Mouse (Mus musculus) megakaryocyte, embryonic 14.5 days (primary cell): ENCODE results near the gene Efcab8. TPM values are rescaled to one million over a fixed set of nuclear protein-coding genes. Genes with fewer than 3 reads are reported as not detected.

Experiments used
- H3K27me3 ChIP-seq: replicated peaks from 2 replicates; pipeline ENCODE3; 2012; ENCODE audit warnings: inconsistent platforms
- H3K36me3 ChIP-seq: replicated peaks from 2 replicates; pipeline ENCODE3; 2012; ENCODE audit warnings: low read length, inconsistent platforms, mixed read lengths
- H3K4me1 ChIP-seq: 2 replicates; pipeline ENCODE4 v1.6.1; 2012; ENCODE audit warnings: inconsistent platforms
- H3K4me3 ChIP-seq: replicated peaks from 2 replicates; pipeline ENCODE3; 2012; ENCODE audit warnings: moderate library complexity, mild to moderate bottlenecking, inconsistent platforms
- H3K9me3 ChIP-seq: 2 replicates; pipeline ENCODE4 v1.6.1; 2012; ENCODE audit warnings: inconsistent platforms
- FLI1 ChIP-seq: IDR thresholded peaks from 2 replicates; pipeline ENCODE4 v1.6.1; 2012; ENCODE audit warnings: low read length, inconsistent platforms, mixed read lengths
- GATA1 ChIP-seq: IDR thresholded peaks from 3 replicates; pipeline ENCODE4 v1.6.1; 2012; ENCODE audit warnings: mixed read lengths, low read length, inconsistent platforms, borderline replicate concordance
- polyA plus RNA-seq: library from polyadenylated mRNA; stranded (reverse); fragments of >175 nt; gene quantifications from 2 replicates; pipeline ENCODE4 v1.2.3, GENCODE M21; 2012; ENCODE audit warnings: low replicate concordance; ENCODE audit not compliant: insufficient read depth

Gene Efcab8
- polyA plus RNA-seq, result 1.1 TPM in 1 of 2 replicates, not detected in the other

GRCm38 (mm10) chr2:153779394-153779981 is at the start of gene Efcab8:
Efcab8 (plus strand) TSS chr2:153779931.
- Histone ChIP-seq H3K4me1 (peaks cover 27% of the 10 kb centered on the region), H3K36me3 (peaks cover 28% of the 10 kb centered on the region), H3K27me3 (peaks cover 2% of the 10 kb centered on the region), H3K4me3 (peak within 1 kb of the TSS; percentile 88), H3K9me3 (no peaks in the 10 kb centered on the region)
- TF ChIP-seq FLI1 (no peak), GATA1 (no peak)

- H3K9me3 ChIP-seq, result no peaks in the 10 kb centered on the region
- peaks cover 4% of the 10 kb centered on the region for H3K36me3 ChIP-seq
- H3K27me3 ChIP-seq, result no peaks in the 10 kb centered on the region
- TF ChIP-seq FLI1 (no peak), GATA1 (no peak)
- H3K4me1 ChIP-seq, result peaks cover 61% of the 10 kb centered on the region
- H3K4me3 ChIP-seq, result no peak overlapping the region
Measured at GRCm38 (mm10) chr2:153734033-153734432, 45.7 kb upstream of the Efcab8 start.

- Histone ChIP-seq H3K4me1 (peaks cover 79% of the 10 kb centered on the region), H3K4me3 (peak within 1 kb of the TSS; percentile 97), H3K36me3 (peaks cover 23% of the 10 kb centered on the region), H3K9me3 (no peaks in the 10 kb centered on the region), H3K27me3 (no peaks in the 10 kb centered on the region)
- TF ChIP-seq GATA1, result no peak
- no peak for TF ChIP-seq FLI1
Measured at GRCm38 (mm10) chr2:153740500-153741436, 39.0 kb upstream of the Efcab8 start, which contains the start of gene Mapre1. Mapre1 (plus strand) TSS chr2:153741274.

- Histone ChIP-seq H3K36me3 (peaks cover 31% of the 10 kb centered on the region), H3K4me3 (peak overlapping the region; percentile 97), H3K27me3 (no peaks in the 10 kb centered on the region), H3K4me1 (peaks cover 80% of the 10 kb centered on the region), H3K9me3 (no peaks in the 10 kb centered on the region)
- TF ChIP-seq GATA1, result no peak
- no peak for TF ChIP-seq FLI1
Measured at GRCm38 (mm10) chr2:153741437-153742065, 38.2 kb upstream of the Efcab8 start.

- TF ChIP-seq GATA1, result no peak
- TF ChIP-seq FLI1, result no peak
- Histone ChIP-seq H3K27me3 (no peaks in the 10 kb centered on the region), H3K9me3 (no peaks in the 10 kb centered on the region), H3K4me3 (no peak overlapping the region), H3K36me3 (peaks cover 80% of the 10 kb centered on the region), H3K4me1 (peaks cover 86% of the 10 kb centered on the region)
Measured at GRCm38 (mm10) chr2:153747994-153748393, 31.7 kb upstream of the Efcab8 start.

- Histone ChIP-seq H3K36me3 (peaks cover 81% of the 10 kb centered on the region), H3K9me3 (no peaks in the 10 kb centered on the region), H3K27me3 (no peaks in the 10 kb centered on the region)
Measured at GRCm38 (mm10) chr2:153750363-153750762, 29.4 kb upstream of the Efcab8 start.

GRCm38 (mm10) chr2:153762121-153762520 is 17.6 kb upstream of the Efcab8 start:
- no peak for TF ChIP-seq FLI1
- TF ChIP-seq GATA1, result no peak
- Histone ChIP-seq H3K9me3 (no peaks in the 10 kb centered on the region), H3K4me1 (peaks cover 29% of the 10 kb centered on the region), H3K27me3 (no peaks in the 10 kb centered on the region), H3K36me3 (peaks cover 100% of the 10 kb centered on the region), H3K4me3 (no peak overlapping the region)

More at GRCm38 (mm10) chr2:153750363-153750762, 29.4 kb upstream of the Efcab8 start:
- H3K4me3 ChIP-seq, result no peak overlapping the region
- no peak for TF ChIP-seq GATA1
- TF ChIP-seq FLI1, result no peak
- H3K4me1 ChIP-seq, result peaks cover 77% of the 10 kb centered on the region

- peaks cover 96% of the 10 kb centered on the region for H3K36me3 ChIP-seq
- no peak for TF ChIP-seq GATA1
- no peak for TF ChIP-seq FLI1
- no peaks in the 10 kb centered on the region for H3K27me3 ChIP-seq
- H3K4me1 ChIP-seq, result peaks cover under 1% of the 10 kb centered on the region; the same call in 1 of the 2 replicates
- H3K9me3 ChIP-seq, result no peaks in the 10 kb centered on the region
- H3K4me3 ChIP-seq, result no peak overlapping the region
Measured at GRCm38 (mm10) chr2:153767484-153767883, 12.2 kb upstream of the Efcab8 start.

- H3K27me3 ChIP-seq, result no peaks in the 10 kb centered on the region
- no peaks in the 10 kb centered on the region for H3K9me3 ChIP-seq
- H3K4me3 ChIP-seq, result no peak overlapping the region
- peaks cover 7% of the 10 kb centered on the region for H3K4me1 ChIP-seq
- H3K36me3 ChIP-seq, result peaks cover 96% of the 10 kb centered on the region
- TF ChIP-seq GATA1, result no peak
- no peak for TF ChIP-seq FLI1
Measured at GRCm38 (mm10) chr2:153768881-153769280, 10.8 kb upstream of the Efcab8 start.
